Mouse (Mus musculus): Measurements from ENCODE around the gene Nxn. TPM values are rescaled to one million over a fixed set of nuclear protein-coding genes. Genes with fewer than 3 reads are reported as not detected.

Gene Nxn
- total and polyA plus RNA-seq, 3 experiments, result 4.4 to 5.0 (median 4.8) TPM

DNA sequence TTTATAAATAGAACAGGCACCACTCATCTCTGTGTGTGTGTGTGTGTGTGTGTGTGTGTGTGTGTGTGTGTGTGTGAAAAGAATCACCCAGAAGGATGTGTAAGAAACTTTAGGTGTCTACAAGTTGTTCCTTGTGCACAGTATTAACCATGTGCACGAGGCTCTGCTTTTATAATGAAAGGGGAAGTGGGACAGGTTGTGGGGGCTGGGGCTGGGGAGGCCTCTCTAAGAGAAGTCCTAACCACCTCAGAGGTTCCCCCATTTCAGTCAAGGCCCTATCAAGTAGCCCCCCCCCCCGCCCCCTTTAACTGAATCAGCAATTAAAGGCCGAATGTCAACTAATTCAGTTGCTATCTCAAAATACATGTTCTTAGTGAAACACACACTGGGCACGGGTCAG, 92.2 kb downstream of the Nxn start:
- peaks cover 22% of the 10 kb centered on the region for H3K27me3 ChIP-seq (ENCODE audit: insufficient read depth, low read length)
- peak; percentile 26 for DNase-seq (ENCODE audit: low spot score)
- H3K36me3 ChIP-seq (replicated peaks), result no peaks in the 10 kb centered on the region
- H3K4me1 ChIP-seq (ENCODE audit: insufficient read depth, low read depth, low read length), result peaks cover 3% of the 10 kb centered on the region
- H3K9me3 ChIP-seq (replicated peaks), result no peaks in the 10 kb centered on the region
- TF ChIP-seq GATA2 (IDR thresholded peaks at IDR 0.05; ENCODE audit: borderline replicate concordance, low read depth, low read length) (no peak), TAL1 (conservative IDR thresholded peaks at IDR 0.05; ENCODE audit: low read depth, low read length) (no peak), POLR2AphosphoS5 (IDR thresholded peaks at IDR 0.05; ENCODE audit: insufficient replicate concordance, low read depth, low read length) (no peak), GATA1 (IDR thresholded peaks at IDR 0.05; ENCODE audit: borderline replicate concordance, low read length) (no peak), CTCF (IDR thresholded peaks at IDR 0.05; ENCODE audit: low read depth, low read length) (no peak)
- H3K4me3 ChIP-seq (ENCODE audit: low read depth, low read length), result no peak overlapping the region
- ATAC-seq (ENCODE audit: extremely low read depth, insufficient number of reproducible peaks, low FRiP score, poor library complexity, severe bottlenecking), result no peak

DNA sequence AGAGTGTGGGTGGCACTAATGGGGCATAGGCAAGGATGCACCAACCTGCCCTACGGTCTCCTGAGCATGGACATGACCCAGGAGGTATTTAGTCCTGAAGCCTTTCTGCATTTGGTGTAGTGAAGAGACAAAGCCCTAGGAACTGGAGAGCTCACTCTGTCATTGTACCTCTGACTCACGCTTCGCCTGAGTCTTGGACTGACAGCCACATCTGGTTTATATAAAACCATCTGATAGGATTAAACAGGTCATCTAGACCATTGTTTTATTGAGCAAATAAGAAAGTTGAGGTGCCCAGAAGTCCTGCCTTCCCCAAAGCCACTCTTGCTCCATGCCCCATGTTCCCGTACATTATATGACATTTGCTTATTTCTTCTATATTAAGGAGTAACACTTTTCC, 93.4 kb downstream of the Nxn start:
- ATAC-seq (ENCODE audit: extremely low read depth, insufficient number of reproducible peaks, low FRiP score, poor library complexity, severe bottlenecking) (no peak), DNase-seq (ENCODE audit: low spot score) (no peak)
- no peak overlapping the region for H3K4me3 ChIP-seq (ENCODE audit: low read depth, low read length)
- TF ChIP-seq CTCF (IDR thresholded peaks at IDR 0.05; ENCODE audit: low read depth, low read length) (no peak), GATA2 (IDR thresholded peaks at IDR 0.05; ENCODE audit: borderline replicate concordance, low read depth, low read length) (no peak), TAL1 (conservative IDR thresholded peaks at IDR 0.05; ENCODE audit: low read depth, low read length) (no peak), GATA1 (IDR thresholded peaks at IDR 0.05; ENCODE audit: borderline replicate concordance, low read length) (no peak)
- H3K36me3 ChIP-seq (replicated peaks), result no peaks in the 10 kb centered on the region
- peaks cover 3% of the 10 kb centered on the region for H3K4me1 ChIP-seq (ENCODE audit: insufficient read depth, low read depth, low read length)
- H3K27me3 ChIP-seq (ENCODE audit: insufficient read depth, low read length), result peaks cover 20% of the 10 kb centered on the region
- H3K9me3 ChIP-seq (replicated peaks), result no peaks in the 10 kb centered on the region

DNA sequence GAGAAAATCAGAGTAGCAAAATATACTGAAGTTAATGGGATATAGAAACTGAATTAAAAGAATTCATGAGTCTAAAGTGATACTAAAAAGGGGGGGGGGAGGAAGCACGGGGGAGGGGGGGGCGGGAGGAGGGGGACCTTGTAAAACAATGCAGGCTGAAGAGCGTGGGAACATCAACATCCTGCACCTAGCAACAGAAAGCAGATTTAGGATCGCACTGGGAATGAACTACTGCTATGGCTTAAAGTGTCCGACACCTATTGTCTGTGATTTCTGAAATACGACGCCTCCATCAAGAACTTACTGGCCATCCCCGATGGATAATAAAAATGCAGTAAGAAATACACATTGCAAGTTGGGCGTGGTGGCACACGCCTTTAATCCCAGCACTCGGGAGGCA, 95.6 kb downstream of the Nxn start:
- Histone ChIP-seq H3K4me1 (ENCODE audit: insufficient read depth, low read depth, low read length) (peaks cover 3% of the 10 kb centered on the region), H3K27me3 (ENCODE audit: insufficient read depth, low read length) (peaks cover 11% of the 10 kb centered on the region), H3K36me3 (replicated peaks) (no peaks in the 10 kb centered on the region), H3K4me3 (ENCODE audit: low read depth, low read length) (no peak overlapping the region), H3K9me3 (replicated peaks) (no peaks in the 10 kb centered on the region)
- TF ChIP-seq GATA1 (IDR thresholded peaks at IDR 0.05; ENCODE audit: borderline replicate concordance, low read length) (no peak), GATA2 (IDR thresholded peaks at IDR 0.05; ENCODE audit: borderline replicate concordance, low read depth, low read length) (no peak), CTCF (IDR thresholded peaks at IDR 0.05; ENCODE audit: low read depth, low read length) (no peak), POLR2AphosphoS5 (IDR thresholded peaks at IDR 0.05; ENCODE audit: insufficient replicate concordance, low read depth, low read length) (no peak), TAL1 (conservative IDR thresholded peaks at IDR 0.05; ENCODE audit: low read depth, low read length) (no peak)
- ATAC-seq (ENCODE audit: extremely low read depth, insufficient number of reproducible peaks, low FRiP score, poor library complexity, severe bottlenecking) (no peak), DNase-seq (ENCODE audit: low spot score) (no peak)

DNA sequence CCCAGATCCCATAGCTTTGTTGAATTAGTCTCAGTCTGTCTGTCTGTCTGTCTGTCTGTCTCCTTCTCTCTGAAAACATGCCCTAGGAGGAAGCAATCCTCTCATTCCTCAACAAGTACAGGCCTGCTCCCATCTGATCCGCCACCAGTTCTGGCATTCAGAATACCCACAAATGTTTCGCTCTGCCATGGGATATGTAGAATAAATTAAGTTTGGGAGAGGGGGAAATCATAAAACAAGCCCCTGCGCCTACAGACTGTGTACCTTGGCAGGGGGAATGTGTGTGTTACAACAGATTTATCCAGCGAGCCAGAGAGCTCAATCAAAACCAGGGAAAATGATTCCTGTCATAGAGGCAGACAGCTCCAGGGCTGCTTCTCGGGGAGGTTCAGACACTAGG, 98.1 kb downstream of the Nxn start:
- DNase-seq (ENCODE audit: low spot score), result no peak
- Histone ChIP-seq H3K27me3 (ENCODE audit: insufficient read depth, low read length) (peaks cover 17% of the 10 kb centered on the region), H3K9me3 (replicated peaks) (no peaks in the 10 kb centered on the region), H3K4me3 (ENCODE audit: low read depth, low read length) (no peak overlapping the region), H3K4me1 (ENCODE audit: insufficient read depth, low read depth, low read length) (no peaks in the 10 kb centered on the region), H3K36me3 (replicated peaks) (no peaks in the 10 kb centered on the region)
- TF ChIP-seq TAL1 (conservative IDR thresholded peaks at IDR 0.05; ENCODE audit: low read depth, low read length), result no peak
- no peak for TF ChIP-seq POLR2AphosphoS5 (IDR thresholded peaks at IDR 0.05; ENCODE audit: insufficient replicate concordance, low read depth, low read length)
- no peak for TF ChIP-seq GATA2 (IDR thresholded peaks at IDR 0.05; ENCODE audit: borderline replicate concordance, low read depth, low read length)
- TF ChIP-seq CTCF (IDR thresholded peaks at IDR 0.05; ENCODE audit: low read depth, low read length), result no peak
- TF ChIP-seq GATA1 (IDR thresholded peaks at IDR 0.05; ENCODE audit: borderline replicate concordance, low read length), result no peak
- ATAC-seq (ENCODE audit: extremely low read depth, insufficient number of reproducible peaks, low FRiP score, poor library complexity, severe bottlenecking), result no peak

DNA sequence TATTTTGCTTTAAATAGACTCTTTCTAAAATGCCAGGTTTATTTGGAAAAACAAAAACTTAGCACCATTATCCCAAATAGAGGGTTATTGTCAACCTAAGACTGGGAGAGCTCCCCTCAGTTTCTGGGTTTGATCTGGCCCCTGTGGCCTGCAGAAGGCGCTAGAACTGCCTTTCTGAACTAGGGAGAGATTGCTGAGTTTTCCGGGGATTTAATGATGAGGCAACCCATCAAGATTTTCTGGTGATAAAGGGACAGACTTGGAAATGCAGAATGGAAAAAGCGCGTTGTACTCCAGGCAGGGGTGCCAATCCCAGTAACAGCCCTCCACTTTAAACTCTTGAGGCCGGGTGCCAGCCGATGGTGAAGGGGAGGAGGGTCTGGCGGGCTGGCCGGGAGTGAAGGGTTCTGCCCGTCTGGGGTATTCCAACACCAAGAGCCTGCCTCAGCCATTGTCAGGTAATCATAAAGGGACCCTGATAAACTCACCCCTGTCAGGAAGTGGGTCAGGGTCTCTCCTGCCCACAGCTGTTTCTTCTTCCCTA, 100.4 kb downstream of the Nxn start:
- no peaks in the 10 kb centered on the region for H3K9me3 ChIP-seq (replicated peaks)
- no peaks in the 10 kb centered on the region for H3K4me1 ChIP-seq (ENCODE audit: insufficient read depth, low read depth, low read length)
- H3K27me3 ChIP-seq (ENCODE audit: insufficient read depth, low read length), result peaks cover 29% of the 10 kb centered on the region
- H3K4me3 ChIP-seq (ENCODE audit: low read depth, low read length), result no peak overlapping the region
- ATAC-seq (ENCODE audit: extremely low read depth, insufficient number of reproducible peaks, low FRiP score, poor library complexity, severe bottlenecking), result no peak
- TF ChIP-seq TAL1 (conservative IDR thresholded peaks at IDR 0.05; ENCODE audit: low read depth, low read length) (no peak), GATA1 (IDR thresholded peaks at IDR 0.05; ENCODE audit: borderline replicate concordance, low read length) (no peak), CTCF (IDR thresholded peaks at IDR 0.05; ENCODE audit: low read depth, low read length) (no peak), GATA2 (IDR thresholded peaks at IDR 0.05; ENCODE audit: borderline replicate concordance, low read depth, low read length) (no peak), POLR2AphosphoS5 (IDR thresholded peaks at IDR 0.05; ENCODE audit: insufficient replicate concordance, low read depth, low read length) (no peak)
- no peak for DNase-seq (ENCODE audit: low spot score)
- H3K36me3 ChIP-seq (replicated peaks), result no peaks in the 10 kb centered on the region

DNA sequence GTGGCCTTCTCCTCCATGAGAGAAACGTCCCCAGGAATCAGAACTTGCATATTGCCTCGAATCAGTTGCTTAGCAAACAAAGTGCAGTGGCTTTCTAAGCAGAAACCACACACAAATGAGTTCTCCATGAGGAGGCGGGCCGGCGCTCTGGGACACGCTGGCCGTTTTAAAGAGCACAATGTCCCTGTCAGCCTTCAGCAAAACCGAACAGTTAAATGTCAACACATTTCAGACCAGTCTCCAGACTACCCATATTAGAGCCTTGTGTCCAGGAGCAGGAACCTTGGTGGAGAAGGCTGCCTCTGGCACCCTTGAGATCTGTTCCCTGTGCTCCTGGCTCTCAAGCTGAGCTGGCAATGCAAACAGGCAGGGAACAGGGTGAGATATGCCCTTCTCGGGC, 101.7 kb downstream of the Nxn start:
- TF ChIP-seq POLR2AphosphoS5 (IDR thresholded peaks at IDR 0.05; ENCODE audit: insufficient replicate concordance, low read depth, low read length), result no peak
- no peak for TF ChIP-seq CTCF (IDR thresholded peaks at IDR 0.05; ENCODE audit: low read depth, low read length)
- no peak for TF ChIP-seq GATA1 (IDR thresholded peaks at IDR 0.05; ENCODE audit: borderline replicate concordance, low read length)
- TF ChIP-seq GATA2 (IDR thresholded peaks at IDR 0.05; ENCODE audit: borderline replicate concordance, low read depth, low read length), result no peak
- TF ChIP-seq TAL1 (conservative IDR thresholded peaks at IDR 0.05; ENCODE audit: low read depth, low read length), result no peak
- Histone ChIP-seq H3K36me3 (replicated peaks) (no peaks in the 10 kb centered on the region), H3K27me3 (ENCODE audit: insufficient read depth, low read length) (peaks cover 24% of the 10 kb centered on the region), H3K9me3 (replicated peaks) (no peaks in the 10 kb centered on the region), H3K4me1 (ENCODE audit: insufficient read depth, low read depth, low read length) (no peaks in the 10 kb centered on the region), H3K4me3 (ENCODE audit: low read depth, low read length) (no peak overlapping the region)
- ATAC-seq (ENCODE audit: extremely low read depth, insufficient number of reproducible peaks, low FRiP score, poor library complexity, severe bottlenecking) (no peak), DNase-seq (ENCODE audit: low spot score) (no peak)
